Mouse (Mus musculus) heart, postnatal 4 days (tissue): Measurements from ENCODE around the gene Gsap. TPM values are rescaled to one million over a fixed set of nuclear protein-coding genes. Genes with fewer than 3 reads are reported as not detected.

Experiments
- DNase-seq: peaks from one replicate; pipeline ENCODE4 v3.0.0; 2021
- total RNA-seq, 2 experiments: library from RNA; stranded (reverse); gene quantifications; 2 replicates each; pipeline ENCODE4 v1.2.3; 2021

Gsap gene
- total RNA-seq: 1 to 10 TPM; 4.1 to 5.7 TPM

- DNase-seq: peak; percentile 69
These were observed at the start of gene Gsap for GRCm38 (mm10) chr5:21185764-21186685. Gene Gsap, plus strand, starts transcription at chr5:21186255.

DNA sequence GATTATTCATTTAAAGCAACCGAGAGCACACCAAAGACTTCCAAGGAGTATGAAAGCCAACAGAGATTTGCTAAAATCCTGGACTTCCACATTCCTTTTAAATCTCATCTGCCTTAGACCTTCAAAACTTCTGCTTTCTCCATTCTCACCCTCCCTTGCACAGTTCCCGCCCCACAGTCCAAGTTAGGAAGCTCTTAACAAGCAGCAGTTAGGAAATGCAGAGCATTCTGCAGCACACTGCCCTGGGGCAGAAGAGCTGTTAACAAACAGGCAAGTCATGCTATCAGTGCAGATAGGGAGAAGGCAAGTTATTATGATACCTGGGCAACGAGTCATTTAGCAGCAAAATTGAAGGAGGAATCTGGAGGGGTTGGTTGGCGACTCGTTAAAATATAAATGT lies 49.5 kb upstream of the Gsap start:
- DNase-seq: no peak

GRCm38 (mm10) chr5:21139505-21139904 lies 46.5 kb upstream of the Gsap start:
- DNase-seq: peak; percentile 92

DNA sequence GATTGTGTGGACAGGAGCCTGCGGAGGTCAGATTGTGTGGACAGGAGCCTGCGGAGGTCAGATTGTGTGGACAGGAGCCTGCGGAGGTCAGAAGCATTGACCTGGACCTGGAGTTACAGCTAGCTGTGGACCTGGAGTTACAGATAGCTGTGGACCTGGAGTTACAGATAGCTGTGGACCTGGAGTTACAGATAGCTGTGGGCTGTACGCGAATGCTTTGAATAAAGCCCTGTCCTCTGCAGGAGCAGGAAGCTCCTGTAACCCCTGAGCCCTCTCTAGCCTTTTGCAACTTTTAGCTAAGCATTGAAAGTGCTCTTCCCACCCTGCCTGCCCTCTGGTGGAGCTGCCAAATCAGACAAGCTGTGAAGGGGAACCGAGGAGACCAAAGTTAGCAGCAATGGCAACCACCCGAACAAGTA lies 44.9 kb upstream of the Gsap start:
- DNase-seq: peak; percentile 65

- DNase-seq: peak; percentile 12
These were observed 44.4 kb upstream of the Gsap start for GRCm38 (mm10) chr5:21141626-21142025.

GRCm38 (mm10) chr5:21143032-21143431 lies 43.0 kb upstream of the Gsap start:
- no peak for DNase-seq

DNA sequence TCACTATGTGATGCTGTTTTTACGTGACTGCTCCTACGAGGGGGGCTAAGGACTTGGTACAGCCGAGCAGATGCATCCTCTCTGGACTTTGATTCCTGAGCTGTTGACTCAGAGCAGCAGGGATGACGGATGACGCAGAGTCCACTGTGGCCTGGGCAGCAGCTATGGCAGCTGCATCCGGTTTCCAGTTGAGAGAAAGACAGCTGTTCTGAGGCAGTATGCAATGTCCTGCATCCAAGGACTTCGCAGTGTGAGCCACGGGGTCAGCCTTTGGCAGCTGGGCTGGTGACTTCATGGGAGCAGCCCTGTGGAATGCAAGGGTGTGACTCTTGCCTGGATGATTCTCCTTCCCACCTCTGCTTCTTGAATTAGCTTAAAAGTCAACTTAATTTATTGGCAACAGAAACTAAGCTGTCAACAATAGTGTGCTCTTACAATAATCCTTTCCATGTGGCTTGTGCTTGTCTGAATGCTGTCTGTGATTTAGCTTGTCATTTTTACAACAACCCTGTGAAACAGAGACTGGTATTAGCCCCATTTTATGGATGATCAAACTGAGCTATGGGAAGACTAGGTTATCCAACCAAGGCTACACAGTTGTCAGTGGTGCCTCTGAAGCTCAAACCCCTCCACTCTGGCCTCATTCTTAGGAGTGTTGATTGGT lies 41.4 kb upstream of the Gsap start:
- DNase-seq: peak; percentile 79

GRCm38 (mm10) chr5:21148358-21148757 lies 37.7 kb upstream of the Gsap start:
- DNase-seq: no peak

- no peak for DNase-seq
These were observed 32.4 kb upstream of the Gsap start for GRCm38 (mm10) chr5:21153672-21154071.

GRCm38 (mm10) chr5:21156770-21157169 lies 29.3 kb upstream of the Gsap start:
- DNase-seq: no peak

DNA sequence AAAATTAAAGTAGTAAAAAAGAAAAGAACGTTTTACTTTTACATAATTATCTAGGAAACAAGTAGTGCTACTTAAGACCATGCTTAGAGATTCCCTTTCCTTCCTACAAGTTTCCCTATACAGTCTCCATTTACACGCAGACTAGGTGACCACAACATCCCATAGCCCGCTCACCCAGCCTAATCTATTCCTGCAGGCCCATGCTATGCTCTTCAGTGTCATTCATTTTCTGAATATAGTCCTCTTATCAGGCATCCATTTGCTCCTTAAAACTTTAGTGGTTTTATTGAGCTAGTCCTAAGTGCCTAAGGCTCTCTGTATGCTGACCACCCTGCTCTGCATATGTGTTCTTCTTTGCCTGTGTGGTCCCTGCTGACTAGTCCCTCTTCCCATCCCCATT lies 26.5 kb upstream of the Gsap start:
- no peak for DNase-seq

- no peak for DNase-seq
These were observed 25.3 kb upstream of the Gsap start for GRCm38 (mm10) chr5:21160781-21161180.

DNA sequence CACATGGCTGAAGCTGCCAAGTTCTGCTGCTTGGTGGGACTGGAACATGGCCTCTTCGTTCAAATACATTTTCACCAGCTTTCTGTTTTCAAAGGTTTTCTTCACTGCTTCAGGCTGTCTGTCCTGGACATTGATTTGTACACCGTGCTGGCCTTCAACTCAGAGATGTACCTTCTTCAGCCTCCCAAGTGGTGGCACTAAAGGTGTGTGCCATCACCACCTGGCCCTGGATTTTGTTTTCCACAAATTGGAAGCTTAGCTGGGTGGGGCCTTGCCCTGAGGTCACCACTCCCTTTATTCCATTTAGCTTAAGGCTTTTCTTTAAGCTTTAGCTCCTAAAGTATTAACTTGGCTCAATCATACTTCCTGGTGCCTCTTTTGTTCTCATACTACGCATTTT lies 22.6 kb upstream of the Gsap start:
- DNase-seq: no peak

GRCm38 (mm10) chr5:21168689-21169345 lies 17.2 kb upstream of the Gsap start:
- DNase-seq: peak; percentile 66

- no peak for DNase-seq
These were observed 16.7 kb upstream of the Gsap start for GRCm38 (mm10) chr5:21169346-21169745.

DNA sequence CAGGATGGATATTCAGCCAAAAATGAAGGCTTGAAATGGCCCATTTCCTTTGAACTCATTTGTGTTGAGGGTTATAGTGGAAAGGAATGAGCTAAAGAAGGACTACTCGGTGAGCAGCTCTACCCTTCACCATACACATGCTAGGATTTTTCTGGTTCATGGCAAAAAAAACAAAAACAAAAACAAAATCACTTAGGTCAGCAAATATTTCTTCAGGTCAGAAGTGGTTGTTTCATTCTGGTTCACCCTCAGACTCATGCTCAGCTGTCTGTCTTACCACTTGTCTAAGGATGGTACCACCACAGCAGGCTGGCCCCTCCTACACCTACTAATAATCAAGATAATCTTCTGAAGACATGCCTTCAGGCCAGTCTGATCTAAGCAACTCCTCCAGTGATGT lies 16.2 kb upstream of the Gsap start:
- DNase-seq: no peak

DNA sequence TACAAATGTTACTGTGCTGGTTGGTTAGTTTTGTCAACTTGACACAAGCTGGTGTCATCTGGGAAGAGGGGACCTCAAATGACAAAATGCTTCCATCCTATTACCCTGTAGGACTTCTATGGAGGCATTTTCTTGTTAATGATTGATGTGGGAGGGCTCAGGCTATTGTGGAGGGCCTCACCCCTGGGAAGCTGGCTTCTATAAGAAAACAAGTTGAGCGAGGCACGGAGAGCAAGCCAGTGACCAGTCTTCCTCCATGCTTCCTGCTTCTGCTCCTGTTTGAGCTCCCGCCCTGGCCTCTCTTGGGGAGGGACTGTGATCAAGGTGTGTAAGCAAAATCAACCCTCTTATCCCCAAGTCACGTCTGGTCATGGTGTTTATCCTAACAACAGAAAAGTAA lies 15.6 kb upstream of the Gsap start:
- no peak for DNase-seq

- no peak for DNase-seq
These were observed 15.2 kb upstream of the Gsap start for GRCm38 (mm10) chr5:21170898-21171297.

DNA sequence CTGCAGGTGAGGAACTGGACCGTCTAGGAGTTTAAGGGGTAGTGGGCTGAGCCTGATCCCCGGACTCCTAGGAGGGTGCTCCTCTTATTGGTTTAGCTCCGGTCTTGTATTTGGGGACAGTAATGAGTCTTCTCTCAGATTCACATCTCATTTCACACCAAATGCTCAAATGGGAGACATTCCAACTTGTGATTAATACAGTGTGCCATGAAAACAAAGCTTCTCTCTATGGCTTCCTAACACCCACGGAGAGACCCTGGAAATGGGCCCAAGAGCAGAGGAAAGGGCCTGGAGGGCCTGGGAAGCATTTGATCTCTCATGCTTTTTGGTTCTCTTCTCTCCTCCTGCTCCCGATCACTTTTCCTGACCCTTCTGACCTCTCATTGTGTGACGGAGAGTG lies 14.7 kb upstream of the Gsap start:
- no peak for DNase-seq

DNA sequence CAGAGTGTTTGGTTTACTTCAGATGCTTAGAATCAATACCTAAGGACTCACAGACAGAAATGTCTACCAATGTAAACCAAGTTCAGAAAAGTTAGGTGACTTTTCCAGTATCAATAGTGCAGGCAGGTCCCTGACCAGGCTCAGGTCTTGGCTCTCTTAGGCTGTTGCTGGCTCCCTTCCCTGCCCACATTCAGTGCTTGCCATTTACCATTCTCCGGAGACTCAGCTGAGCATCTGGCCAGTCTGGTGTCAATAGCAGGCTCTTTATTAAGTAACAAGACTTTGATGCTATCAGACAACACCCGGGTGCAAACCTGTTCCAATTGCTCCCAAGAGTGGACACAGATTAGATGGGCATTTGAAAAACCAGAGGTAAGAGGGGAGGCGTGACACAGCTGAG lies 13.7 kb upstream of the Gsap start:
- no peak for DNase-seq

DNA sequence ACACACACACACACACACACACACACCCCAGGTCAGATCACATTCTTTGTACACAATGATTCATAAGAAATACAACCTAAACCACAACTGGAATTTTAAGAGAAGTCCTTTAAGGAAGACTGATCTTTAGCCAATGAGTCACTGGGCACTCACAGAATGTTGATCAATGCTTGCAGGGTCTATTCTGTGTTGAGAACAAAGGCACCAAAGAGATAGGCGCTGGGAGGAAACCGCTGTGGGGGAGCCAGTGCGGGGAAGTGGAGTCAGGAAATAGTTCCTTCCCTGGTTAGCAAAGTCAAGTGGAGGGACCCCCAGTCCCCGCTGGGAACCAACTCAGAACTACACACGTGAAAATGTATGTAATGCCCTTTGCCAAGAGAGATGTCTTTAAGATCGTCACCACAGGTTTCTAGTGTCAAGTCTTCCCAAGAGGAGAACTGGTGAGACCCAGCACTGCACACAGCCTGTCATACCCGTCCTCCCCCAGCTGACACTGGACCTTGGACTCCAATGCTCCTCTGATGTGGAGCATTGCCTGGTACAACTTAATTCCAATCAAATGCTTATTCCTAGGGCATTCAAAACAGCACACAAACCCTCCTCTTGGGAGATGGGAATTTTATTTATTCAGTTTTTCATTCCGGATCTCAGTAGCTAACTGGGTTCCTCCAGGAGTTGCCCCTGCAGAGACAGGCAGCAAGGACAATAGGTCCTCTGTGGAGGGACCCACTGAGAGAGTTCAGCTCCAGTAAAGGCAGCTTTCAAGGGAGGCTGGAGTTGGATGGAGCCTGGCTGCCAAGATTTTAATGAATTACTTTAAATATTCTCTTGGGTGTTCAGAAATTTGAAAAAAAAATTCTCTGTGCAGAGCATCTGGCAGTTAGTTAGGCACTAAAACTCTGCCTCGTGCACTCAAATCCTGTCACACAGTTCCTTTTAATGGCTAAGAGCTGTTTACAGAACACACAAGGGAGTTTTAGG lies 10.6 kb upstream of the Gsap start:
- DNase-seq: no peak

DNA sequence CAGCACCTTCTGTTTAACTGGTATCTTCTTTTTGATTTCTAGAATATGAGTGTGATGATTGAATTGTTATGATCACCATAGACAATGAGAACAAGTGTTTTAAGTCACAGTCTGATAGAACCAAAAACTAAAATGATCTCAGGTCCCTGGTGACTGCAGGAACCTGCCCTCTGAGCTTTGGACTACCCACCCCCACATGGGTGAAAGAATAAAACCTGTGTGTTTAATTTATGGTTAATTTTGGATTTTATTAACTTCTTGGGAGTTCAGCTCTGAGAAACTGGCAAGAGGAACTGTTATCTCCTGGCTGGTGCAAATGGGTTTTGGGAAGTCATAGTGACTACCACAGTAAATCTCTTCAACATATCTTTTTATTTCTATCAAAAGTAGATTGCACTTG lies 6.6 kb upstream of the Gsap start:
- no peak for DNase-seq
